Mouse (Mus musculus): ENCODE measurements around the gene Pex19. TPM values are rescaled to one million over a fixed set of nuclear protein-coding genes. Genes with fewer than 3 reads are reported as not detected.

Pex19 gene
- polyA plus RNA-seq, 1 experiment from 2014 or later = 173 TPM

DNA sequence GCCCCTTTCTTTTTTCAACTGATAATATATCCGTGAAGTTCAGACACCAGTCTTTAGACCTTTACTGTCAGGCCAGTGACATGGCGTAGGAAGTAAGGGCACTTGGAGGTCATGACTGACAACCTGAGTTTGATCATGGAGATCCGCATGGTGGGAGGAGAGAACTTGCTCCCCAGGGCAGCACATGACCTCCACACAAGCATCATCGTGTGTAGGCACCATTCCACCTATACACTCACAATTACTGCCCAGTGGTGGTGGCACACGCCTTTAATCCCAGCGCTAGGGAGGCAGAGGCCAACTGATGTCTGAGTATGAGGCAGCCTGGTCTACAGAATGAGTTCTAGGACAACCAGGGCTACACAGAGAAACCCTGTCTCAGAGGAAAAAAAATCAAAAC lies 2.0 kb upstream of the Pex19 start:
- no peaks in the 10 kb centered on the region for H3K4me1 ChIP-seq (replicated peaks; ENCODE audit: control insufficient read depth, insufficient read depth, low read length)
- ATAC-seq (ENCODE audit: low FRiP score) (no peak), DNase-seq (ENCODE audit: low spot score) (no peak)
- H3K9ac ChIP-seq (ENCODE audit: low read depth, low read length) = no peak overlapping the region
- no peaks in the 10 kb centered on the region for H3K27me3 ChIP-seq (ENCODE audit: control insufficient read depth, insufficient read depth, low read length)
- H3K9me3 ChIP-seq (ENCODE audit: control insufficient read depth, low read length) = no peaks in the 10 kb centered on the region
- no peak overlapping the region for H3K27ac ChIP-seq (ENCODE audit: low read depth, low read length)
- H3K4me2 ChIP-seq (replicated peaks; ENCODE audit: low read depth, low read length) = no peak overlapping the region
- no peak overlapping the region for H3K4me3 ChIP-seq (ENCODE audit: low read depth, low read length)
- H3K36me3 ChIP-seq (ENCODE audit: control insufficient read depth, insufficient read depth, low read length) = peaks cover 9% of the 10 kb centered on the region
- 83% methylated on average over 6 of the region's 6 CpGs for WGBS

DNA sequence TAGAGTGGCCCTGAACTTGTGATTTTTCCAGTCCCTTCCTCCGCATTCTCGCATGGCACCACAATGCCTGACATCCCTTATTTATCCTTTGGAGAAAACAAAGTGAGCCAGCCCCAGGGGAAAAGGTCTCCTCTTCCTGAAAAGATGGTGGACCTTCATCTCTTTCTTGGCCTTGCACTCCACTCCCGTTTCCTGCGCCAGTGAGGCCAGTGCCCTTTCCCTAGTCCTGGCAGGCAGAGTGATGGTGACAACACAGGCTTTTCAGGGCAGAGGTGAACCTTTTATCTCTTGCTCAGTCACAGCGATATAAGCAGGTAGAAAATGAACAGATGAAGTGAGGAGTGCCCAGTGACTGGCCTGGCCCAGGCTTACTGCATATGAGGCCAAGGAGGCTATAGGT lies 932 bp downstream of the Pex19 start:
- Histone ChIP-seq H3K4me3 (ENCODE audit: low read depth, low read length) (peak overlapping the region; percentile 86), H3K27ac (ENCODE audit: low read depth, low read length) (no peak overlapping the region), H3K9ac (ENCODE audit: low read depth, low read length) (peak overlapping the region; percentile 85), H3K4me2 (replicated peaks; ENCODE audit: low read depth, low read length) (peak overlapping the region; percentile 49), H3K9me3 (ENCODE audit: control insufficient read depth, low read length) (no peaks in the 10 kb centered on the region), H3K4me1 (replicated peaks; ENCODE audit: control insufficient read depth, insufficient read depth, low read length) (no peaks in the 10 kb centered on the region), H3K36me3 (ENCODE audit: control insufficient read depth, insufficient read depth, low read length) (peaks cover 16% of the 10 kb centered on the region), H3K27me3 (ENCODE audit: control insufficient read depth, insufficient read depth, low read length) (no peaks in the 10 kb centered on the region)
- no peak for DNase-seq (ENCODE audit: low spot score)
- ATAC-seq (ENCODE audit: low FRiP score) = no peak
- WGBS = 52% methylated on average over 5 of the region's 5 CpGs

DNA sequence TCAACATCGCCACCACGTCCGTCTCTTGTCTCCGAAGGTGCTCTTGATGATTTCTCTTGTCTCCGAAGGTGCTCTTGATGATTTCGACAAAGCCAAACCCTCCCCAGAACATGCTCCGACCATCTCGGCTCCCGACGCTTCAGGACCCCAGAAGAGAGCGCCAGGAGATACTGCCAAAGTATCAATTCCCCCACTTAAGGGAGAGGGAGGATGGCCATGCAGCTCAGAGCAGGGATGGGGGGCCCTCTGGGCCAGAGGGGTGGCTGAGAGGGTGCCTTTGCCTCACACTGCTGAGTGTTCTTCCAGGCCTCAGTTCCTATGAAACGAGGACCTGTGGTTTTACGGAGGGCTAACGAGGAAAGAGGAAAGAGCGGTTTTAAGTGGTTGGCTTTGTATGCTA lies 2.0 kb downstream of the Pex19 start:
- DNase-seq (ENCODE audit: low spot score) (no peak), ATAC-seq (ENCODE audit: low FRiP score) (no peak)
- H3K4me2 ChIP-seq (replicated peaks; ENCODE audit: low read depth, low read length) = no peak overlapping the region
- no peak overlapping the region for H3K27ac ChIP-seq (ENCODE audit: low read depth, low read length)
- no peaks in the 10 kb centered on the region for H3K4me1 ChIP-seq (replicated peaks; ENCODE audit: control insufficient read depth, insufficient read depth, low read length)
- no peak overlapping the region for H3K4me3 ChIP-seq (ENCODE audit: low read depth, low read length)
- 94% methylated on average over 15 of the region's 15 CpGs for WGBS
- H3K27me3 ChIP-seq (ENCODE audit: control insufficient read depth, insufficient read depth, low read length) = no peaks in the 10 kb centered on the region
- no peaks in the 10 kb centered on the region for H3K9me3 ChIP-seq (ENCODE audit: control insufficient read depth, low read length)
- H3K9ac ChIP-seq (ENCODE audit: low read depth, low read length) = no peak overlapping the region
- H3K36me3 ChIP-seq (ENCODE audit: control insufficient read depth, insufficient read depth, low read length) = peaks cover 21% of the 10 kb centered on the region

- Histone ChIP-seq H3K4me3 (ENCODE audit: low read depth, low read length) (no peak overlapping the region), H3K27me3 (ENCODE audit: control insufficient read depth, insufficient read depth, low read length) (no peaks in the 10 kb centered on the region), H3K9me3 (ENCODE audit: control insufficient read depth, low read length) (no peaks in the 10 kb centered on the region), H3K36me3 (ENCODE audit: control insufficient read depth, insufficient read depth, low read length) (peaks cover 21% of the 10 kb centered on the region), H3K27ac (ENCODE audit: low read depth, low read length) (no peak overlapping the region), H3K9ac (ENCODE audit: low read depth, low read length) (no peak overlapping the region), H3K4me2 (replicated peaks; ENCODE audit: low read depth, low read length) (no peak overlapping the region), H3K4me1 (replicated peaks; ENCODE audit: control insufficient read depth, insufficient read depth, low read length) (no peaks in the 10 kb centered on the region)
- DNase-seq (ENCODE audit: low spot score) = peak; percentile 35
- WGBS = 75% methylated on average over 2 of the region's 2 CpGs
- ATAC-seq (ENCODE audit: low FRiP score) = no peak
These were observed 2.6 kb downstream of the Pex19 start for GRCm38 (mm10) chr1:172129108-172129507.

DNA sequence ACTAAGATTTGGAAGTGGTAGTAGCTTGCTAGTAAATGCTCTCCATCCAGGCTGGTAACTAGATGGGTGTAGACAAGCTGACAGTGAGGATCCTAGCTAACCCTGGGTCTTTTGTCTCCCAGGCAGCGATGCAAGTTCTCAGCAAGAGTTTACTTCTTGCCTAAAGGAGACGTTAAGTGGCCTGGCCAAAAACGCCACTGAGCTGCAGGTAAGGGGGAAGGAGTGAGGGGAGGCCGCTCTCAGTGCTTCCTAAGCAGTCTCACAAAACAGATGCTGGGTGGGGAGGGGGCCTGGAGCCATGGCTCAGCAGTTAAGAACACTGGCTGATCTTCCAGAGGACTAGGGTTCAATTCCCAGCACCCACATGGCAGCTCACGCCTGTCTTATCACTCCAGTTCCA lies 3.2 kb downstream of the Pex19 start:
- Histone ChIP-seq H3K4me3 (ENCODE audit: low read depth, low read length) (no peak overlapping the region), H3K9me3 (ENCODE audit: control insufficient read depth, low read length) (no peaks in the 10 kb centered on the region), H3K27me3 (ENCODE audit: control insufficient read depth, insufficient read depth, low read length) (no peaks in the 10 kb centered on the region), H3K4me2 (replicated peaks; ENCODE audit: low read depth, low read length) (no peak overlapping the region), H3K9ac (ENCODE audit: low read depth, low read length) (no peak overlapping the region), H3K36me3 (ENCODE audit: control insufficient read depth, insufficient read depth, low read length) (peaks cover 23% of the 10 kb centered on the region), H3K4me1 (replicated peaks; ENCODE audit: control insufficient read depth, insufficient read depth, low read length) (no peaks in the 10 kb centered on the region), H3K27ac (ENCODE audit: low read depth, low read length) (no peak overlapping the region)
- no peak for DNase-seq (ENCODE audit: low spot score)
- ATAC-seq (ENCODE audit: low FRiP score) = no peak
- WGBS = 91% methylated on average over 5 of the region's 5 CpGs

- DNase-seq (ENCODE audit: low spot score) = no peak
- no peak for ATAC-seq (ENCODE audit: low FRiP score)
- H3K4me1 ChIP-seq (replicated peaks; ENCODE audit: control insufficient read depth, insufficient read depth, low read length) = no peaks in the 10 kb centered on the region
- no peaks in the 10 kb centered on the region for H3K9me3 ChIP-seq (ENCODE audit: control insufficient read depth, low read length)
- WGBS = 89% methylated on average over 7 of the region's 7 CpGs
- H3K4me3 ChIP-seq (ENCODE audit: low read depth, low read length) = no peak overlapping the region
- no peak overlapping the region for H3K27ac ChIP-seq (ENCODE audit: low read depth, low read length)
- H3K36me3 ChIP-seq (ENCODE audit: control insufficient read depth, insufficient read depth, low read length) = peaks cover 23% of the 10 kb centered on the region
- H3K27me3 ChIP-seq (ENCODE audit: control insufficient read depth, insufficient read depth, low read length) = no peaks in the 10 kb centered on the region
- no peak overlapping the region for H3K9ac ChIP-seq (ENCODE audit: low read depth, low read length)
- no peak overlapping the region for H3K4me2 ChIP-seq (replicated peaks; ENCODE audit: low read depth, low read length)
These were observed 5.8 kb downstream of the Pex19 start for GRCm38 (mm10) chr1:172132319-172132718.

DNA sequence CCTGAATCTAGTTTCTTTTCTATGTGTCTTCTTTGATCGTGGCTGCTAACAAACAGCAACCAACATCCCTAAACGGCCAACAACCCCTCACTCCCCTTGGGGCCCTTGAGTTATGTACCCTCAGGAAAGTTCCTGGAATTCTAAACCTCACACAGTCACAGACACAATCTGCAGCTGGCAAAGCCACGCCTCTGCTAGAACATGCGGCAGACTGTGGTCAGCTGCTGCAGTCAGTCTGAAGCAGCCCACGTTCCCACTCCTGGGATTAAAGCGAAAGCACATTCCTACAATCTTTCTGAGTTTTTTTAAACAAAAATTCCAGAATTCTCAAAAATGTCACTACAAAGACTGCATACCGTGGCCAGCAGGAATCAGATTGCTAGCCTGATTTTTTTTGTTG lies 7.0 kb downstream of the Pex19 start:
- H3K27me3 ChIP-seq (ENCODE audit: control insufficient read depth, insufficient read depth, low read length) = no peaks in the 10 kb centered on the region
- H3K27ac ChIP-seq (ENCODE audit: low read depth, low read length) = no peak overlapping the region
- no peaks in the 10 kb centered on the region for H3K4me1 ChIP-seq (replicated peaks; ENCODE audit: control insufficient read depth, insufficient read depth, low read length)
- WGBS = 86% methylated on average over 7 of the region's 7 CpGs
- H3K9me3 ChIP-seq (ENCODE audit: control insufficient read depth, low read length) = no peaks in the 10 kb centered on the region
- H3K4me3 ChIP-seq (ENCODE audit: low read depth, low read length) = no peak overlapping the region
- peaks cover 23% of the 10 kb centered on the region for H3K36me3 ChIP-seq (ENCODE audit: control insufficient read depth, insufficient read depth, low read length)
- H3K9ac ChIP-seq (ENCODE audit: low read depth, low read length) = no peak overlapping the region
- DNase-seq (ENCODE audit: low spot score) (no peak), ATAC-seq (ENCODE audit: low FRiP score) (no peak)
- no peak overlapping the region for H3K4me2 ChIP-seq (replicated peaks; ENCODE audit: low read depth, low read length)

- DNase-seq (ENCODE audit: low spot score) (no peak), ATAC-seq (ENCODE audit: low FRiP score) (no peak)
- Histone ChIP-seq H3K36me3 (ENCODE audit: control insufficient read depth, insufficient read depth, low read length) (peaks cover 23% of the 10 kb centered on the region), H3K27ac (ENCODE audit: low read depth, low read length) (no peak overlapping the region), H3K4me2 (replicated peaks; ENCODE audit: low read depth, low read length) (no peak overlapping the region), H3K9me3 (ENCODE audit: control insufficient read depth, low read length) (no peaks in the 10 kb centered on the region), H3K4me3 (ENCODE audit: low read depth, low read length) (no peak overlapping the region), H3K4me1 (replicated peaks; ENCODE audit: control insufficient read depth, insufficient read depth, low read length) (no peaks in the 10 kb centered on the region), H3K27me3 (ENCODE audit: control insufficient read depth, insufficient read depth, low read length) (no peaks in the 10 kb centered on the region), H3K9ac (ENCODE audit: low read depth, low read length) (no peak overlapping the region)
- 85% methylated on average over 4 of the region's 4 CpGs for WGBS
These were observed 7.5 kb downstream of the Pex19 start for GRCm38 (mm10) chr1:172134072-172134471.

DNA sequence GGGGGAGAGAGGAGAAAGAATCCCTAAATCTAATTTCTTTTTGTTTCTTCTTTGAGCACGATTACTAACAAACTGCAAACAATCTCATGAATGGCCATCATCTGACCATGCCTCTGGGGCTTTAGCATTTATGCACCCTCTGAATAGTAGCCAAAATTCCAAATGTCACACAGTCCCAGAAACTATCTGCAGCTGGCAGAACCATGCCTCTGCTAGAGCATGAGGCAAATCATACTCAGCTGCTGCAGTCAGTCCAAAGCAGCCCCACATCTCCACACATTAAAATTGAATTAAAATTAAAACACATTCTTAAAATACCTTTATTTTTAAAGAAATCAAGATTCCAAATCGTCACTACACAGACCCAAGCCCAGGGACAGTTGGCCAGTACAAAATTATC lies 13.6 kb downstream of the Pex19 start:
- WGBS = 76% methylated on average over 2 of the region's 2 CpGs
- H3K4me3 ChIP-seq (ENCODE audit: low read depth, low read length) = no peak overlapping the region
- H3K9me3 ChIP-seq (ENCODE audit: control insufficient read depth, low read length) = no peaks in the 10 kb centered on the region
- no peaks in the 10 kb centered on the region; the same call in 1 of the 2 replicates for H3K36me3 ChIP-seq (ENCODE audit: control insufficient read depth, insufficient read depth, low read length)
- DNase-seq (ENCODE audit: low spot score) = no peak
- no peak for ATAC-seq (ENCODE audit: low FRiP score)
- H3K4me2 ChIP-seq (replicated peaks; ENCODE audit: low read depth, low read length) = no peak overlapping the region
- no peaks in the 10 kb centered on the region for H3K27me3 ChIP-seq (ENCODE audit: control insufficient read depth, insufficient read depth, low read length)
- no peaks in the 10 kb centered on the region for H3K4me1 ChIP-seq (replicated peaks; ENCODE audit: control insufficient read depth, insufficient read depth, low read length)
- H3K27ac ChIP-seq (ENCODE audit: low read depth, low read length) = no peak overlapping the region
- no peak overlapping the region for H3K9ac ChIP-seq (ENCODE audit: low read depth, low read length)

Data from hindbrain, embryonic 11.5 days (tissue).